Mouse (Mus musculus): ENCODE measurements around the gene S100a10.

Gene S100a10

GRCm38 (mm10) chr3:93579317-93580038 lies 24.6 kb downstream of the S100a10 start:
- peak in 1 of 2 experiments; percentile 66 for DNase-seq (ENCODE audit: inconsistent age in 2 of 2, low spot score in 1 of 2)

DNA sequence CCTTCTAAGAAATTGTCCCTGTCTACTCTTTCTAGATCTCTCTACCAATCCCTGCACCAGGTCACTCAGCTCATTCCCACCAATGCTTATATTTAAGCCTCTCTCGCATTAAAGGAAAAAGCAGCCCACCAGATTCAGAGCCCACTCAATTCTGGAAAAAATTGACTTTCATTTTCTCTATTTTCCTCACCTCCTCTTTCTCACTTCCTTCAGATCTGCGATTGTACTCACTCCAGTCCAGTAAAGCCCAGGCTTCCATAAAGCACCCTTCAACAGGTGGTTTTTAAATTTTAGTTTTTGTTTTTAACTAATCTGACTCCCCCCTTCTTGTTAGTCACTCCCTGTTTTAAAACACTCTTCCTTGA lies 25.1 kb downstream of the S100a10 start:
- no peak for DNase-seq (ENCODE audit: inconsistent age in 2 of 2, low spot score in 1 of 2)

GRCm38 (mm10) chr3:93580946-93581345 lies 26.1 kb downstream of the S100a10 start:
- peak in 1 of 2 experiments; percentile 26 for DNase-seq (ENCODE audit: inconsistent age in 2 of 2, low spot score in 1 of 2)

GRCm38 (mm10) chr3:93581687-93582086 lies 26.8 kb downstream of the S100a10 start:
- peak in 1 of 2 experiments; percentile 20 for DNase-seq (ENCODE audit: inconsistent age in 2 of 2, low spot score in 1 of 2)

DNA sequence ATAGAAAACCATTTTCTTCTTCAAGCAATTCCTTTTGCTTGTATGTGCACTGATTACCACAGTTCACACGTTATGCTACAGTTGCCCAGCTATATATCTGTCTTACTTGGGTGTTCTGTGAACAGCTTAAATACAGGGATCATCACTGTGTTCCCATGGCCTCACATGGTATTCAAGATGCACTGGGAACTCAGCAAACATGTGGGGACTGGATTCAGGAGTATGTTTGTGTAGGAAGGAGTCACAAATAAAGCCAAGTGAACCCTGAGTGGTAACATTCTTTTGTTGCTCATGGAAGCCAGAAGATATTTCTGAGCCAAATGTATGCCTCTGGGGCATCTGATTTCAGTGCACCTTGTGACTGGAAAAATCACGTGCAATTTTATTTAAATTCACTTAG lies 28.2 kb downstream of the S100a10 start:
- peak in 1 of 2 experiments; percentile 17 for DNase-seq (ENCODE audit: inconsistent age in 2 of 2, low spot score in 1 of 2)

DNA sequence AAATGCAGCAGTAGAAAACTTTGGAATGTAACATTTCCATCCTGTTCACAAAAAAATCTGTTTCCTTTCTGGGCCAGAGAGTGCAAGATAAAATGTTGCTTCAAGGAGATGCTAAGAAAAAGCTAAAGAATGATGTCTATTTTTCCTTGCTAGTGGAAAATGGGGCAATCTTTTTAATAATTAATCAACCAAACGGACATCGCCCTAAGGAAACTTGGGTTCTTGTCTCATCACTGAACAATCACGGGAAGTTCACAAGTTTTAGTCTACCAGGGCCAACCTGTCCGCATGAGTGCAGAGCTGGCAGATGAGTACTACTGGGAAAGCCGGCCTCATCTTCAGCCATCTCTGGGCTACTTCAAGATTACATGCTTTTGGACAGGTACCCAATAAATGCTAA lies 34.7 kb downstream of the S100a10 start:
- no peak for DNase-seq (ENCODE audit: inconsistent age in 2 of 2, low spot score in 1 of 2)

DNA sequence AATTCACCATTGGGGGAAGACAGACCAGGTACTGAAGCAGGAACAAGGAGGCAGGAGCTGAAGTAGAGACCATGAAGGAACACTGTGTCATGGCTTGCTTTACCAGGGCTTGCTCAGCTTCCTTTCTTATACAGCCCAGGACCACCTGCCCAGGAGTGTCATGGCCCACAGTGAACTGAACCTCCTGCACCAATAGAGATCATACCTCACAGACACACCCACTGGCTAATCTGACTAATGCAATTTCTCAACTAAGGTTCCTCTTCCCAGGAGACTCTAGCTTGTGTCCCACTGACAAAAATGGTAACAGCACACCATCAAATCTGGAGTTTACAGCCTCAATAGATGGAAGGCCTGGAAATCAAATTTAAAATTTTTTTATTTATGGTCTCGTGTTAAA lies 35.4 kb downstream of the S100a10 start:
- no peak for DNase-seq (ENCODE audit: inconsistent age in 2 of 2, low spot score in 1 of 2)

GRCm38 (mm10) chr3:93592100-93592499 lies 37.2 kb downstream of the S100a10 start:
- DNase-seq (ENCODE audit: inconsistent age in 2 of 2, low spot score in 1 of 2) = no peak

- DNase-seq (ENCODE audit: inconsistent age in 2 of 2, low spot score in 1 of 2) = no peak
Observed at GRCm38 (mm10) chr3:93592976-93593375, 38.1 kb downstream of the S100a10 start.

- DNase-seq (ENCODE audit: inconsistent age in 2 of 2, low spot score in 1 of 2) = peak; percentile 59 to 92
Observed at GRCm38 (mm10) chr3:93593512-93593911, 38.6 kb downstream of the S100a10 start.

DNA sequence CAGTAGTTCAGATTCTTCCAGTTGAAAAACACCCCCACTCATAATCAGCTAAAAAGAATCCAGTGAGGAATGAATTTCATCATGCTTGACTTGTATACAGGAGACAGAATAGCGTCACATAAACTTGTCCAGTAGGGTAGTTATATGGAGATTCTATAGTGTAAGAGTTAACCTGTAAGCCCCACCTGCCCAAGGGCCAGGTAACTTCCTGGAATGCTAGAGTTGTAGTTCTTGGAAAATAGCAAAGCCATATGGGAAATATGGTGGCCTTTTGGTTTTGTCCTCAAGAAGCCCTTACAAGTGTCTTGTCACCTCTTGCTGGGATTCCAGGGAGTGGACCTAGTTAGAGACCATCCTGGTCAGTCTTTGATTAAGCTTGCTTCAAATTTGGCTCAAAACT lies 41.8 kb downstream of the S100a10 start:
- DNase-seq (ENCODE audit: inconsistent age in 2 of 2, low spot score in 1 of 2) = no peak

DNA sequence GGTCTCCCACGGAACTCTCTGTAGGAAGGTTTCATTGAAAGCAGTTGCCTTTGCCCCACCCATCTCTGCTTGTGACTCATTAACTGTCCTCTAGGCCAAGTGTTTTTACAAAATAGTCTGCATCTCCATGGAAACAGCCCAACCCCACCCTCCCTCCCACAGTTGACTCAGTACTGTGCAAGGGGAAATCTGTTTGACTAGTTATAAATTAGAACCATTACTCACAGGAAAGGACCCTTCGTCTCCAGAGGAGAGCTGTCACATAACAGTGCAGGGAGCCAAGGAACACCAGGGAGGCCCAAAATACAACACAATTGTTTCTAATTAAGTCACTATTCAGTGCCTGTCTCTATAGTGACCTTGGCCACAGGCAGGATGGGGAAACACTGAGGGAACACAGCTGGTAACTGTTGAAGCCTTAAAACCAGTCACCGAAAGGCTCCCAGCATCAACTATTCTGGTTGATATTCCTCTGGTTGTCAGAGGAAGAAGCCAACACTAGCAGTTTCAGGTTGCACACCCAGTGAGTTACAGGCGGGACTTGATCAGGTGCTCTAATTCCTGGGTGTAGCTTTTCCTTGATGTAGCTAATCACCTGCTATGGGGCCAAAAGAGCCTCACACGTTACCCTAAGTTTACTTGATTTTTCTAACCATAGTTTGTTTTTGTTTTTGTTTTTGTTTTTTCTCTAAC lies 42.5 kb downstream of the S100a10 start:
- DNase-seq (ENCODE audit: inconsistent age in 2 of 2, low spot score in 1 of 2) = peak; percentile 72 to 91

- peak in 1 of 2 experiments; percentile 48 for DNase-seq (ENCODE audit: inconsistent age in 2 of 2, low spot score in 1 of 2)
Observed at GRCm38 (mm10) chr3:93597970-93598369, 43.1 kb downstream of the S100a10 start.

GRCm38 (mm10) chr3:93600206-93600605 lies 45.3 kb downstream of the S100a10 start:
- DNase-seq (ENCODE audit: inconsistent age in 2 of 2, low spot score in 1 of 2) = no peak

GRCm38 (mm10) chr3:93601903-93602302 lies 47.0 kb downstream of the S100a10 start:
- no peak for DNase-seq (ENCODE audit: inconsistent age in 2 of 2, low spot score in 1 of 2)

DNA sequence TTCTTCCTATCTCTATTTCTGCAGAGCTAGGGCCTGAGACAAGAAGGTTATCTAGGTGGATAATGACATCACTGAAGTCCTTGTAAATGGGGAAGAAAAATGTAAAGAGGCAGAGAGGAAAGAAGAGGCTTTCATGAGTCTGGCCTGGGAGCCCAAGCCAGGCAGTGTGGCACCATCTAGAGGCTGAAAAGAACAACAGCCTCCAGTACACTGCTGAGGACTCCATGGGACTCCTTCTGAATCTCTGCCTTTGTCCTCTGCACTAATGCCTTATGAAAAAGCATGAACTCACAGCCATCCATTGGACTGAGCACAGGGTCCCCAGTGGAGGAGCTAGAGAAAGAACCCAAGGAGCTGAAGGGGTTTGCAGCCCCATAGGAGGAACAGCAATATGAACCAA lies 54.1 kb downstream of the S100a10 start:
- peak; percentile 27 to 66 for DNase-seq (ENCODE audit: inconsistent age in 2 of 2, low spot score in 1 of 2)
